20 mouse cellular contexts compared by ENCODE assay signal in the genomic region with DNA sequence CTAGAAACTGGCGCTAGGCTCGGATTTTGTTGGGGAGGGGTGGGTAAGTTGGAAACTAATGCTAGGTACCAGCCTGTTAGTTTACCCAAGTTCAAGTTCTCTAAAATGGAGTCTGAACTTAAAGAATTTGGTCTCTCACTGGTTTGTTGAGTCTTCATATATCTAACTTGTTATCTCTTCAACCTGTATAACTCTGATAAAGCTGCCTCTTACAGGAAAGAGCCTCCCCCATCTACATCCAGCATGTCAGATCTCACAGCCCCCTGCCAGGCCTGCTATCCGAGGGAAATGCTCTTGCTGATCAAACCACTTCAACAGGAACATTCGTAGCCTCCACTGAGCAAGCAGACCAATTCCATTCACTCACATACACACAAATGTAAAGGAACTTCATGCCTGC. TPM values are rescaled to one million over a fixed set of nuclear protein-coding genes. Genes with fewer than 3 reads are reported as not detected.
"Had no signal": no experiment of that assay in that cellular context is flagged by ENCODE, and none has a peak within 500 bp of the region (broad histone marks: within the 10 kb centered on the region; RNA-seq: fewer than 3 reads in every experiment).

No protein-coding gene starts in this region.

- H3K36me3 ChIP-seq: midbrain, embryonic 10.5 days; midbrain, embryonic 13.5 days; midbrain, embryonic 15.5 days; neural tube, embryonic 13.5 days; neural tube, embryonic 15.5 days had no signal

- H3K9ac ChIP-seq: lung, embryonic 14.5 days; midbrain, embryonic 13.5 days; midbrain, embryonic 15.5 days; neural tube, embryonic 13.5 days; neural tube, embryonic 15.5 days had no signal

- H3K4me2 ChIP-seq: lung, embryonic 14.5 days; midbrain, embryonic 13.5 days; midbrain, embryonic 15.5 days; neural tube, embryonic 13.5 days; neural tube, embryonic 15.5 days had no signal

- H3K27ac ChIP-seq: midbrain, embryonic 10.5 days; midbrain, embryonic 13.5 days; midbrain, embryonic 15.5 days; neural tube, embryonic 13.5 days; neural tube, embryonic 15.5 days had no signal

- H3K27me3 ChIP-seq: midbrain, embryonic 13.5 days; midbrain, embryonic 15.5 days; neural tube, embryonic 13.5 days; neural tube, embryonic 15.5 days had no signal

- H3K9me3 ChIP-seq: midbrain, embryonic 10.5 days; midbrain, embryonic 13.5 days; midbrain, embryonic 15.5 days; neural tube, embryonic 13.5 days; neural tube, embryonic 15.5 days had no signal

- DNase-seq: lung, adult 18-20 months; lung, embryonic 14.5 days; lung, postnatal 10 days; retina, postnatal 1 day; right cerebral cortex, adult 18-20 months; right cerebral cortex, postnatal 25 days; right cerebral cortex, postnatal 4 days; spleen, adult 18-20 months; thymus, adult 18-20 months; thymus, postnatal 14 days; thymus, postnatal 36 days had no signal

- ATAC-seq: midbrain, embryonic 13.5 days; midbrain, embryonic 15.5 days had no signal

- H3K4me3 ChIP-seq: midbrain, embryonic 10.5 days; midbrain, embryonic 13.5 days; midbrain, embryonic 15.5 days; myocyte; neural tube, embryonic 13.5 days; neural tube, embryonic 15.5 days had no signal

RNA-seq across cellular contexts. Expression of gene Treml4, which starts 14.9 kb away (rescaled TPM):
- total RNA-seq: megakaryocyte-erythroid progenitor cell, adult 5-6 weeks had no signal
- polyA plus RNA-seq: midbrain, embryonic 15.5 days; myocyte; neural tube, embryonic 15.5 days had no signal

RNA-seq across cellular contexts. Expression of gene Treml2, which starts 20.3 kb away (rescaled TPM):
- polyA plus RNA-seq: midbrain, embryonic 15.5 days; myocyte; neural tube, embryonic 13.5 days had no signal

RNA-seq across cellular contexts. Expression of gene Trem3, which starts 31.4 kb away (rescaled TPM):
- total RNA-seq: megakaryocyte-erythroid progenitor cell, adult 5-6 weeks had no signal
- polyA plus RNA-seq: midbrain, embryonic 10.5 days; midbrain, embryonic 13.5 days; midbrain, embryonic 15.5 days; neural tube, embryonic 11.5 days; neural tube, embryonic 15.5 days; stomach, embryonic 14.5 days had no signal

RNA-seq across cellular contexts. Expression of gene B430306N03Rik, which starts 36.9 kb away (rescaled TPM):
- polyA plus RNA-seq: midbrain, embryonic 13.5 days; myocyte; neural tube, embryonic 11.5 days had no signal

RNA-seq across cellular contexts. Expression of gene Trem1, which starts 46.4 kb away (rescaled TPM):
- polyA plus RNA-seq: lung, embryonic 14.5 days; midbrain, embryonic 10.5 days; midbrain, embryonic 13.5 days; midbrain, embryonic 15.5 days; myocyte; neural tube, embryonic 15.5 days; stomach, embryonic 14.5 days had no signal
